Mouse (Mus musculus): ENCODE data around the gene Cpxm1.

GRCm38 (mm10) chr2:130392836-130393235 is 4.5 kb downstream of the Cpxm1 start:
- TF ChIP-seq CTCF (IDR thresholded peaks at IDR 0.05; ENCODE audit: low read depth, low read length) (no peak), POLR2A (IDR thresholded peaks at IDR 0.05; ENCODE audit: borderline replicate concordance, low read depth, low read length) (no peak)

Measured in bone marrow macrophage, adult 2 months (primary cell).